Mouse (Mus musculus) kidney, adult 2 months (tissue): ENCODE data around the gene Gm49318.

Experiments
- CTCF ChIP-seq: fragments of 200-500 bp; conservative IDR thresholded peaks from 2 replicates; pipeline ENCODE4 v1.5.1; 2011; ENCODE audit warnings: low read depth, mild to moderate bottlenecking, control low read depth, low read length, moderate library complexity, mixed read lengths; ENCODE audit not compliant: insufficient read depth, insufficient read length
- POLR2A ChIP-seq: fragments of 200-500 bp; IDR thresholded peaks from one replicate; pipeline ENCODE4 v1.6.1; 2011; ENCODE audit warnings: low read depth, low read length, control low read depth

DNA sequence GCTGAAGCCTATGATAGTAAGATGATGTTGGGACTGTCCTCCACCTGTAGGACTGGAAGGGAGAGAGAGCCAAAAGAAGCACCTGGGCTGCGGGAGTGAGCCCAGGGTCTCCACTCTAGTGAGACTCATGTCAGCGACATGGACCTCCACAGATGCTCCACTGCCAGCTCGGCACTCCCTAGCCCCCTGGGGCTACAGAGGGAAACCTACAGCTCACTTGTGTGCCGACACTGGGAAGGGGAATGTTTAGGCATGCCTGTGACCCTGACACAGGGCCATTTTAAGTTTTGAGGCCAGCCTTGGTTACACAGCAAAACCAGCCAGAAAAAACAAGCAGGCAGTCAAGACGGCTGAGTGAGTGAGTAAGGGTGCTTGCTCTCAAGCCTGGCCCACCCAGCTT lies 3.9 kb downstream of the Gm49318 start:
- TF ChIP-seq CTCF (no peak), POLR2A (no peak)
